Mouse (Mus musculus): ENCODE results near the gene 2510002D24Rik.
A peak's percentile ranks its signal among the peaks of the same experiment; 100 is the strongest.

The 2510002D24Rik gene

GRCm38 (mm10) chr16:18836468-18837208, at the start of gene 2510002D24Rik, which contains the start of gene Gm28539:
TSS of gene 2510002D24Rik (plus strand) at chr16:18836578.
TSS of gene Gm28539 (plus strand) at chr16:18836584.
- peak; percentile 96 for DNase-seq (ENCODE audit: low read depth, low spot score)

- DNase-seq (ENCODE audit: low read depth, low spot score) = no peak
Observed at GRCm38 (mm10) chr16:18786652-18787051, 49.7 kb upstream of the 2510002D24Rik start.

- no peak for DNase-seq (ENCODE audit: low read depth, low spot score)
Observed at GRCm38 (mm10) chr16:18788627-18789406, 47.6 kb upstream of the 2510002D24Rik start.

- no peak for DNase-seq (ENCODE audit: low read depth, low spot score)
Observed at GRCm38 (mm10) chr16:18795223-18795899, 41.0 kb upstream of the 2510002D24Rik start.

GRCm38 (mm10) chr16:18796645-18797044, 39.7 kb upstream of the 2510002D24Rik start:
- no peak for DNase-seq (ENCODE audit: low read depth, low spot score)

GRCm38 (mm10) chr16:18798151-18798550, 38.2 kb upstream of the 2510002D24Rik start:
- DNase-seq (ENCODE audit: low read depth, low spot score) = no peak

GRCm38 (mm10) chr16:18798841-18799240, 37.5 kb upstream of the 2510002D24Rik start:
- DNase-seq (ENCODE audit: low read depth, low spot score) = peak; percentile 23

GRCm38 (mm10) chr16:18805746-18806145, 30.6 kb upstream of the 2510002D24Rik start:
- no peak for DNase-seq (ENCODE audit: low read depth, low spot score)

GRCm38 (mm10) chr16:18809001-18809400, 27.4 kb upstream of the 2510002D24Rik start:
- no peak for DNase-seq (ENCODE audit: low read depth, low spot score)

GRCm38 (mm10) chr16:18811032-18811431, 25.3 kb upstream of the 2510002D24Rik start:
- DNase-seq (ENCODE audit: low read depth, low spot score) = no peak

GRCm38 (mm10) chr16:18811468-18812384, 24.7 kb upstream of the 2510002D24Rik start, which contains the start of the genes Ufd1 and Cdc45:
TSS of gene Ufd1 (plus strand) at chr16:18811779.
TSS of gene Cdc45 (minus strand) at chr16:18811987.
- peak; percentile 94 for DNase-seq (ENCODE audit: low read depth, low spot score)

DNA sequence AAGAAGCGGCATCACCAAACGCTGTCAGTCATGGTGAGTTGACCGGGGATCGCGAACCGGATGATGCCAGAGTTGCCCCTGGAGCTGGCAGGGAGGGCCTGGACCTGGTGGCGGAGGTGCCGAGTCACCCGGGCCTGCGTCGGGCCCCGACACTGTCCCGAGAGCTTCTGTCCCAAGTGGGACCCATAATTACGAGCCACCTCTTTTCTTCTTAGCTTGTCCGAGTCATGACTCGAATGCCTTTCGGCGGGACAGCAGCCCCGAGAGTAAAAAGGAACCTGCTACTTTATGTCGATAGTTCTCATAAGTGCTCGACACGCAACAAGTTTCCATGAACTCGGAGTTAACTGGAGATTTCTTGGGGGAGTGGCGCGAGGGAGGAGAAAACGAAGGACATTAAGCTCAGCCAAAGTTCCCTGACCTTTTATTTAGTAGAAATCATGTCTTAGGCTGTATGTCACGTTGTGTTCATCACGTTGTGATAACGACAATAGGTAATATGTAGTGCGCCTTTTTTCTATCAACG, 23.9 kb upstream of the 2510002D24Rik start:
- no peak for DNase-seq (ENCODE audit: low read depth, low spot score)

- DNase-seq (ENCODE audit: low read depth, low spot score) = no peak
Observed at GRCm38 (mm10) chr16:18822356-18822755, 14.0 kb upstream of the 2510002D24Rik start.

GRCm38 (mm10) chr16:18822925-18823324, 13.5 kb upstream of the 2510002D24Rik start:
- DNase-seq (ENCODE audit: low read depth, low spot score) = no peak

DNA sequence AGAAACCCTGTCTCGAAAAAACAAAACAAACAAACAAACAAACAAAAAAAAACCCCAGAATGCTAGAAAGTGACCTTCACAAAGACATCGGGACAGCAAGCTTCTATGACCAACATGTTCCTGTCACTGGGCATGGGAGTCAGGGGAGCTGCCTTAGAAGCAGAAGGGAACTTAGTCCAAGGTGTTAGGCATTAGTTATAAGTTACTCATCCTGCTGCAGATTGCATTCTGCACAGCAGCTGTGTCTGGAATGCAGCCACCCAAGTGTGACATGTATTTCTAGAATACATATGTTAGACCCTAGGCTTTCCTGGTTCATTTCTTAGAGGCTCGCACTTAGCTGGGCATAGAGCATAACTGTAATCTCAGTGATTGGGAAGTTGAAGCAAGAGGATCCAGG, 7.7 kb upstream of the 2510002D24Rik start:
- no peak for DNase-seq (ENCODE audit: low read depth, low spot score)

DNA sequence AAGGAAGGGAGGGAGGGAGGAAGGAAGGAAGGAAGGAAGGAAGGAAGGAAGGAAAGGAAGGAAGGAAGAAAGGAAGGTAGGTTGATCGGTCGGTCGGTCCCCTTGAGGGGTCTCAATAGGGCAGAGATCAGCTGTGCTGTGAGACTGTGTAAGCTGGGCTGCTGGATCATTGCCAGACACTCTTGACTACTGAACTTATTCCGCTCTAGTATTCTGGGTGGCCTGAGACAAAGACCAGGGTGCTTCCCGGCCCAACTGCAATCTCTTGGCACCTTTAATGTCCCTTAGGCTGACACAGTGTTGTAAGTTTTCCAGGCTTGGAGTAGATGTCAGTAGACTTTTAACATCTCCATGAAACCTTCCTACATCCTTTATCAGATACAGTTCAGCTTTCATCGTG, 7.3 kb upstream of the 2510002D24Rik start:
- DNase-seq (ENCODE audit: low read depth, low spot score) = no peak

- no peak for DNase-seq (ENCODE audit: low read depth, low spot score)
Observed at GRCm38 (mm10) chr16:18833486-18833885, 2.9 kb upstream of the 2510002D24Rik start.

DNA sequence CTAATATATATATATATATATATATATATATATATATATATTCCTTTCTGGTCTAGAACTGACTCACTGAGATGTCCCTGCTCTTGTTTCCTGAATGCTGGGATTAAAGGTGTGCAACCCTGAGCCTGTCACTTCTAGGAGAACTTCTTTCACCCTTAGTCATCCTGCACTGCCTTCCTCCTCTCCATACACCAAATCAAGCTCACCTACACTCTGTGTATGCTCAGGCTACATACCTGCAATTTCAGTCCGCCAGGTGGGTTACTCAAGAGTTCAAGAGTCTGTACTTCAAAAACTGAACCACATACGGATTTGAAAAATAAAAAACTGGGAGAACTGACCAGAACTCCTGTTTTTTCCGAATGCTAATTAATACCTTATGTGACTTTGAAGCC, 308 bp upstream of the 2510002D24Rik start:
- no peak for DNase-seq (ENCODE audit: low read depth, low spot score)

- DNase-seq (ENCODE audit: low read depth, low spot score) = no peak
Observed at GRCm38 (mm10) chr16:18838346-18838745, 2.0 kb downstream of the 2510002D24Rik start.

DNA sequence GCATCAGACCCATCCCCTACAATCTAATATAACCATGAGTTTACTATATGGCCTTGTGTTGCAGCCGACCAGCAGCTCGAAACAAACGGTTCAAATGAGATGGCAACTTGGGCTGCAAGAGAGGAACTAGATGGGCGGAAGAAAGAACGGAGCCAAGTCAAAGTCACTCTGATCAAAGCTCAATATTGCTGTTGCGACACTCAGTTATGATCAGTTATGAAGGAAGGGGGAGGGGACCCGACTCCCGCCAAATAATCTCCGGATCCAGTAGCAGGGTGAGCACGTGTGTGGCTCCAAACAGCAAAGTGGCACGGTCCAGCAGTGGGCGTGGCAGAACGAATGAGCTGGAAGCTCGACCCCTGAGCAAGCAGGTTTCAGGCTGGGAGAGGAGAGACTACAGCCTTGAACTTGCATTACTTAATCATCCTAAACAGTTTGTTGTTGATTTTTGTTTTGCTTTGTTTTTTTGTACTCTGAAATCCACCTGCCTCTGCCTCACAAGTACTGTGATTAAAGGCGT, 10.0 kb downstream of the 2510002D24Rik start:
- DNase-seq (ENCODE audit: low read depth, low spot score) = no peak
